Mouse (Mus musculus) liver, postnatal 0 days (tissue): ENCODE measurements around the gene Gm28036.

Experiments
- CTCF ChIP-seq: sonication (generic); IDR thresholded peaks from 2 replicates; pipeline ENCODE4 v1.5.1; 2016; ENCODE audit warnings: antibody characterized with exemption, low read depth
- EP300 ChIP-seq: IDR thresholded peaks from 2 replicates; pipeline ENCODE4 v1.6.1; 2016; ENCODE audit warnings: antibody characterized with exemption, low read depth, mild to moderate bottlenecking

DNA sequence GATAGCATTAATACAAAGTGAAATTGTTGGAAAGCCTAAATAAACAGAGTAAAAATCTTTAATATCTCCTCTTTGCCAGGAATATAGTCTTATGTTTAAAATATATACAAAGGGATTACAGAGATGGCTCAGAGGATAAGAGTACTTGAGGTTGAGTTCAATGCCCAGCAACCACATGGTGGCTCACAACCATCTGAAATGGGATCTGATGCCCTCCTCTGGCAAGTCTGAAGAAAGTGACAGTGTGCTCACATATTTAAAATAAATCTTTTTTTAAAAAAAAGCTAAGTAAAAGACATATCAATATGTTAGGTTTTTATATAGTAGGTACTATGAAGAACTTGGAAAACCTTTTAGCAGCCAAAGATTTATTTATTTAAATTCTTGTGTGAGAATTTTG lies 24.6 kb upstream of the Gm28036 start:
- no peak for TF ChIP-seq CTCF
- no peak for TF ChIP-seq EP300
